Mouse (Mus musculus) mature B cell (primary cell): ENCODE measurements around the gene Togaram1.

Experiments used
- in situ Hi-C: fragments of 300-500 bp; cut with MboI; formaldehyde crosslinking; loops from 2 replicates; pipeline ENCODE4 v1.14.3; 2019

Gene Togaram1

DNA sequence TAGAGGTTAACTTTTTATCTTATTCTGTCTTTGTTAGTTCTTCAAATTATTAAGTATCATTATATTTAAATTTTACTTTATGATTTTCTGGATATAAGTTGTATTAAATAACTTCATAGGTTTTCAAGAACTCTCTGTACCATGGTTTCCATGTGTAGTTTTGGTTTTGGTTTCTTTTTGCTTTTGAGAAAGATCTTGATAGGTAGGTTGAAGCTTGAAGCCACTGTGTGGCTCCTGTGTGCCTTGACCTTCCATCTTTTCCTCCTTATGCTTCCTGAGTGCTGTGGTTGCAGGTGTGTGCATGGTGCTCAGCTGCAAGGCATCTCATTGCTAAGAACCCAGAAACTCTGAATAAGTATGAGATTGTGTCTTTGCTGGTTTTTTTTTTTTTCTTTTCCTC, 83.2 kb downstream of the Togaram1 start:
- in situ Hi-C loops = no loop called here

DNA sequence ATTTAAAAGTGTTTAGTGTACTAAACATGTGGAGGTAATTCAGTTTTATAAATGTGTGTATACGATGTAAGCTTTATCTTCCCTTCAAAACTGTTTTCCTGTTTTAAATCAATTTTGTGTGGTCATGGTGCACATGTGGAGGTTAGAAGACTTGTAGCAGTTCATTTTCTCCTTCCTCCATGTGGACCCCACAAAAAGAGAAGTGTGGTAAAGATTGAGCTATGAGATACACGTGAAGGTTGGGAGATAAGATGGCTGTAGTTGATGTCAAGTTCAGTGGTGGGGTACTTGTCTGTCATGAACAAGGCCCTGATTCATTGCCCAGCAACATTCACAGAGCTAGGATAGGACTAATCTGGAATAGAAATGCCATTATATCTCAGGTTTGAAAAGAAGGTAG, 92.6 kb downstream of the Togaram1 start:
- in situ Hi-C loops = no loop called here

DNA sequence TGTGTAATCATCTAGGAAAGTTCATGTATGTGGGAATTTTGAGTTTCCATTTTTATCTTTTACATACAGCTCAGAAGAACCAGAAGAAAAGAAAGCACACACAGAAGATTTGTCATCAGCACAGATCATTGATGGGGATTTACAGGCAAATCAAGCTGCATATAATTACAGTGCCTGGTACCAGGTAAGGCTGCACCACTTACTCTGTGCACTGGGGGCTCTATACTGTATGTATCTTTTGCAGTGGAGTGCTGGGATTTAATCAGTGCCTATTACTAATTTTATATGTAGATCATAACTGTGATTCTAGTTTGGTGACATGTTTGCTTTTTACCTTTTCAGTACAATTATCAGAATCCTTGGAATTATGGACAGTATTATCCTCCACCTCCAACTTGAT, 95.5 kb downstream of the Togaram1 start:
- in situ Hi-C loops = no loop called here

DNA sequence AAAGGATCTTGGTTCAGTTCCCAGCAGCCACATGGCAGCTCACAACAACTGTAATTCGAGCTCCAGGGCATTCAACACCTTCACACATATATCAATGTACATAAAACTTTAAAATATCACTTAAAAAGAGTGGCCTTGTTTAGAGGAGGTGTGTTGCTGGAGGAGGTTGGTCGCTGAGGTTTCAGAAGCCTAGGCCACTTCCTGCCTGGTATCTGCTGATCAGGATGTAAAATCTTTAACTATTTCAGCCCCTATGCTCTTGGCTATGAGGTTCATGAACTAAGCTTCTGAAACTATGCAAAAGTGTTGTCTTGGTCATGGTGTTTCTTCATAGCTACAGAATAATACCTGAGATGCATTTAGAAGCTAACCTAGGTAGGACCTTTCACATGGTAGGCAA, 99.6 kb downstream of the Togaram1 start:
- in situ Hi-C loops = no loop called here

DNA sequence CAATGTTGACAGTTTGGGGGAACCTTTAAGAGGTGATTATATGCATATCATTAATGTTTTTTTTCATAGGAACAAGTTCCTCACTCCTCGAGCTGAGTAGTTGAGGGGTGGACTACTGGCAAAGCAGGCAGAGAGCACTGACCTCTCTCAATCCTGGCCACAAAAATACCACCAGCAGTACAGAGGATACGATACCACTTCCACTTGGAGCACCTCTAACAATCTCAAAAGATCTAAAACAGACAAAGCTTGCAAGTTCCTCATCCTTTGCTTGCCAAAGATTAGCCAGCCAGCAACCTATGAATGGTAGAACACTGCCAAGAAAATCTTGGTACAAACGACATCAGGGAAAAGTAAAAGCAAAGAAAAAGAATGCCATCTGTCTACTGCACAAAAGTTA, 100.6 kb downstream of the Togaram1 start:
- in situ Hi-C loops = no loop called here

DNA sequence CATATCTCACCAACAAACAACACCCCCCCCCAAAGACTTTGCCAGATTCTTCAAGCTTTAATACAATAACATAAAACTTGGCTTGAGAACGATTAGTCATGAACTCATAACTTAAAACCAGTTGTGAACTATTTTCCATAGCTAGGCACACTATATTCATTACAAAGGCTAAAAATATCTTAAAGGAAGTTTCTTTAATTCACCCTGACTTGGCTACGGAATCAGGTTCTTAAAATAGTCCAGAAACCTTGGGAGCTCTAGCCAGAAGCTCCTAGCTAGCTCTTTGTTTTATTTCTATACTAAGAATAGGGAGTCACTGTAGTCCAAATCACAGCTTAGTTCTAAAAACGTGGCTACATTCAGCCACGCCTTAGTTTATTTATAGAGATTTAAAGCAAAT, 102.8 kb downstream of the Togaram1 start:
- in situ Hi-C loops = no loop called here
